Mouse (Mus musculus): ENCODE results near the gene Akap9.
"Not testable (repeated sequence)": the region's sequence is repeated elsewhere in the genome, so short reads cannot be mapped to it uniquely, and the experiment has no call there.

Gene Akap9

GRCm38 (mm10) chr5:4040922-4041321, 113.1 kb downstream of the Akap9 start:
- DNase-seq, result no peak

DNA sequence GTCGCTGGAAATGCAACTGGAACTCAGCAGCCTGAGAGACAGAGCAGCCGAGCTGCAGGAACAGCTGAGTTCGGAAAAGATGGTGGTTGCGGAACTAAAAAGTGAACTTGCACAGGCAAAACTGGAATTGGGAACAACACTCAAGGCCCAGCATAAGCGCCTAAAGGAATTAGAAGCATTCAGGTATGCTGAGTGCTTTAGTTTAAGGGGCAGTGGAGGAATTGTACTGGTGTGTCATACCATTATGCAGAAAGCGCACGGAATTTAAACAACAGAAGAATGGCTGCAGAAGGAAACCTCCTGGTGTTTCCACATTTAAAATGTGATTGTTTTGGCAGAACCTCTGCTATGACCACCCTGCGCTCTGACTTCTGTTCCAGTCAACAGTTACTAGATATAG, 132.5 kb downstream of the Akap9 start:
- no peak for DNase-seq

DNA sequence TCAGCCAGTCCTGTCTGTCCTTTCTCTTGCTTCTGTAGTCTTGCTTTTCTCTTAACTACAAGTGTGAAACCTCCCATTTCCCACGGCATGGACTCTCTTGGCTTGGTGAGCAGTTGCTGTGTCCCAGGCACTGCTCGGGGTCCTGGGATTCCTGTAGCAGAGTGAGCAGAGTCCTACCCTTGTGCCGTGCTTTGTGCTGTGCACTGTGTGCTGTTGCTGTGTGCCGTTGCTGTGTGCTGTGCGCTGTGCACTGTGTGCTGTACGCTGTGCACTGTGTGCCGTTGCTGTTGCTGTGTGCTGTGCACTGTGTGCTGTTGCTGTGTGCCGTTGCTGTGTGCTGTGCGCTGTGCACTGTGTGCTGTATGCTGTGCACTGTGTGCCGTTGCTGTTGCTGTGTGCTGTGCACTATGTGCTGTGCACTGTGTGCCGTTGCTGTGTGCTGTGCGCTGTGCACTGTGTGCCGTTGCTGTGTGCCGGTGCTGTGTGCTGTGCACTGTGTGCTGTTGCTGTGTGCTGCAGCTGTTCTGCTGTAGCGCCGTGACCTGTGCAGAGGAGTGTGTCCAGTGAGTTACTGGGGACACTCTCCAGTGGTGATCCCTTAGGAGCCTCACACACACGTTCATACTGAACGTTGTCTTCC, 138.7 kb downstream of the Akap9 start:
- no peak for DNase-seq

DNA sequence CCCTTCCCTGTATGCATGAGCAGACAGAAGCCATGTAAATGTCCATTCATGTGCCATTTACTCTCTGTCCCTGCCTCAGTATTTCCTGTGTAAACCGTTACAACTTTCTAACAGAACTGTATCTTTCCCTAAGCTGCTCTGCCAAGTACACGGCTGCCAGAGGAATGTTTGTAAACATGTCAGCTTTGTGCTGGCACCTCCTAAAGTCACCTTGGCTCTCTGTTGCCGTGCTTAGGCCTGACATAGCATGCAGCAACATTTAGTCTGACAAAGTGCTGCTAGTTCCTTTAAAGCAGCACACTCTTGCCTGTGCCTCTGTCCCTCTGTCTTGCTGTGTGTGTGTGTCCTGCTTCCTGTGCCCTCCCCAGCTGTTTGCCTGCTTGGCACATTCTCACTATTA, 139.3 kb downstream of the Akap9 start:
- DNase-seq, result no peak

GRCm38 (mm10) chr5:4079086-4079485, 151.2 kb downstream of the Akap9 start:
- no peak for DNase-seq

GRCm38 (mm10) chr5:4080861-4081260, 153.0 kb downstream of the Akap9 start:
- no peak for DNase-seq

- DNase-seq, result no peak
Measured at GRCm38 (mm10) chr5:4081513-4081912, 153.7 kb downstream of the Akap9 start.

GRCm38 (mm10) chr5:4084948-4085347, 157.1 kb downstream of the Akap9 start:
- no peak for DNase-seq

DNA sequence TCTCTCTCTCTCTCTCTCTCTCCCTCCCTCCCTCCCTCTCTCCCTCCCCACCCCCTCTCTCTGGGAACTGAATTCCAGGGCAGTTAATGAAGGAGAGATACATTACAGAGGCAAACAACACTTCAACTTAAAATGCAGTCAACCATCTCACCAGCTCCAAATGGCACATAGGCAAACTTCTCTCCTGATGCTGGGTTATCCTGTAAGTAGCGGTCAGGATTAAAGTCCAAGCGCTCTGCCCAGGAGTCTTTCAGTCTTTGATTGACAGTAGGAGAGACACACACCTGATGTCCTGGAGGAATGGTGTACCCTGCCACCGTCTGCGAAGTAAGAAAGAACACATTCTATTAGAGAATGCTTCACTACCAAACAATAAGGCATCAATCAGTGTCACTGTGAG, 158.5 kb downstream of the Akap9 start:
- no peak for DNase-seq

DNA sequence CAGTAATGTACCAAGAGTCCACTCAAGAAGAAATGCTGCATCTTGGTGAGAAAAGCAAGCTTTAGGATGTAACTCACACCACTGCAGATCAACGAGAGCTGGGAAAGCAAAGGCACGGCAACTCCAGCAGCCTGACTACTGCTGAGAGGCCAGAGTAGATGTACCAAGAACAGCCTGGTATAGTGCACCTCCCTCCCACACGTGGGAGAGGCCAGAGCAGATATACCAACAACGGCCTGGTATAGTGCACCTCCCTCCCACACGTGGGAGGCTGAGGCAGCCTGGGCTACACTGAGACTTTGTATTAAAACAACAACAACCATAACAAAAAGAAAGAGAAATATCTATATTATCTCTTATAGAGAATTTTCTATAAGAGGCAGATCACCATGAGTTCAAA, 160.3 kb downstream of the Akap9 start:
- DNase-seq, result no peak

- no peak for DNase-seq
Measured at GRCm38 (mm10) chr5:4094471-4094870, 166.6 kb downstream of the Akap9 start.

DNA sequence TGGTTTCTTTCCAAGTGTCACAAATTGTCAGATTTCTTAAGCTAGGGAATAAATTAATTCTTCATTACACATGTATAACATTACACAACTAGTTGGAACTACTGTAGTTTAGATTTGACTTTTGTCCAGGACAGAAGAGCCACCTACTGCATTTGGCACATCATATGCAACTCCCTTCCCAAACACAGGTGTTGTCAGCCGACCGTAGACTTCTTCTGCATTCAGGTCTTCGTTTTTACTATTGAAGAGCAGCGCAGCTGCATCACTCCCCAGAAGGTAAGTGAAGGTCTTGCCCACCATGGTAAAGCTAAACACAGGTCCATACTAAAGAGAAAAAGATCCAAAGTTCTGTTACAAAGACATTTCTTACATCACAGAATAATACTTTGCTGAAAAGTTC, 173.2 kb downstream of the Akap9 start:
- DNase-seq, result no peak

GRCm38 (mm10) chr5:4101770-4102169, 173.9 kb downstream of the Akap9 start:
- no peak for DNase-seq

DNA sequence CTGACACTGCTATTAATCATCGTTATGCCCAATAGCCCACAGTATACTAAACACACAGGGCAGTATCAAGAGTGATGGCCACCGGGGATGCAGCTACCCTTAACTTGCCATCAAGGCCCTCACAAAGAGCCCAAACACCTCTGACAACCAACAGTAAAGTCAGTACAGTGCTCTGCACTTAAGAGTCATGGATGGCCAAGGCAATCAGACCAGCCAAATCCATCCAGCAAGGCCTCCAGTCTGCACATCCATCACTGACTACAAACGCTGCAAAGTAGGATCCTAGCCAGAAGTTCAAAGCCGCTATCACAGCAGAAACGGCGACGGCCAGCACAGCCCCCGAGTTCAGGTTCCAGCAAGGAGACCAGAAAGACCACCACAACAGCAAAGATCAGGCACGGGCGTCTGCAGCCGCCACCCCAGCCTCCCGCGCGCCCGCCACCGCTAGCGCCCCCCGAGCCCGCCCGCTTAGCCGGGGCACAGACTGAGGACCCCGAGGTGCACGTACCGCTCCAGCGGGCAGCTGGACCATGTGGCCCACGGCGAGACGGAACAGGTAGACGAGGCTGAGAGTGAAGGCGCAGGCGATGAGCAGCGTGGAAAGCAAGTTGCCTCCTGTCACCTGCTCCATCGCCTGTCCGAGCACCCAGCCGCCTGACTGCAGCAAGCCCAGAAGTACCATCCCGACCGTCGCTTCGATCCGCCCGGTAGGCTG, 175.9 kb downstream of the Akap9 start:
- no peak for DNase-seq

DNA sequence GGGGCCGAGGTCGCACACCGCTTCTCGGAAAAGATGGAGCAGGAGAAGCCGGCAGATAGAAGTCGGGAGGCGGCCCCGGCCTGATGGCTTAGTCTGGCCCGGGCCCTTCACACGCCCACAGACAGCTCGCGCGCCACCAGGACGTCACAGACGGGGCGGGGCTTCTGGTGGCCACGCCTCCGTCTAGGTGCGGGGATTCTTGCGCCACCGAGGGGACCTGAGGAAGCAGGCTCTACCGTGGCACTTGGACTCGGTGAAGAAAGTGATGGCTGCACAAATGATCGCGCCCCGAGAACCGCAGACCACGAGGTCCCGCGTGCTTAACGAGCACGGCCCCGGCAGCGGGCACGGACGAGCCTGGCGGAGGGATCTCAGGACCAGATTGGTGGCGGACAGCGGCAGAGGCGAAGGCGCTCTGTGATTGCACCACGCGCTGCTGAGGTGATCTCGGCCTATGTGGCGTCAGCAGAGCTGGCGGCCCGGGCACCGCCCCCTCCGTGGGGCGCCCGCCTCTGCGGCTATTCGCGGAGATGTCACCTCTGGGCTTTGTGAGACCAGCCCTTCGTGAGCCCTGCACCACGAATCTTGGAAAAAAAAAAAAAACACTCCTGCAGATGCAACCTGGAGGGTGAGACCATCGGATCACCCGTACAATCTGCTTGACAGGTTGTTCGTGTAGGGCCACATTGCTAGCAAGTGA, 176.6 kb downstream of the Akap9 start, which contains the start of gene Cyp51:
Cyp51 (minus strand) TSS at position 406 of the 700 bp plus-strand sequence.
- DNase-seq, result peak; percentile 90

DNA sequence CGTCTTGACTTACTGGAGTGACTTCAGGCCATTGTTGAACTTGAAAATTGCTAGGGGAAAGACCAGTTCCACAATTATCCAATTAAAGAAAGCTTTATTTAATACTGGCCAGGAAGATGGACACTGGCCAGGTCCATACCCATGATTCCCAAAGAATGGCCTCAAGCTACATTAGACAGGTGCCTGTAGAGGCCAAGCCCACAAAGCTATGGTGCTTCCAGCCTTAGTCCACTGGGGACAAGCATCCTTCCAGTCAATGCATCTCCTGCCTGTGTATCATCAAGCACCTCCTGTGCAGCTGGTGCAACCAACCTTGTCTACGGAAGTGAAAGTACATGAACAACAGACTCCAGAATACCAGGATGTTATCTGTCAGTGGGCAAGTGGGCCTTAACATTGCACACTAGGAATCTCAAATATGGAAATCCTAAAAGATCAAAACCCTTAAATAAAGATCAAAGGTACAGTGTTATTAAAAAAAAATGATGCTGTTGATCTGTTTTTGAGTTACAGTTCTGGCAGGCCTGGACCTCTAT, 177.9 kb downstream of the Akap9 start:
- peak; percentile 6 for DNase-seq

DNA sequence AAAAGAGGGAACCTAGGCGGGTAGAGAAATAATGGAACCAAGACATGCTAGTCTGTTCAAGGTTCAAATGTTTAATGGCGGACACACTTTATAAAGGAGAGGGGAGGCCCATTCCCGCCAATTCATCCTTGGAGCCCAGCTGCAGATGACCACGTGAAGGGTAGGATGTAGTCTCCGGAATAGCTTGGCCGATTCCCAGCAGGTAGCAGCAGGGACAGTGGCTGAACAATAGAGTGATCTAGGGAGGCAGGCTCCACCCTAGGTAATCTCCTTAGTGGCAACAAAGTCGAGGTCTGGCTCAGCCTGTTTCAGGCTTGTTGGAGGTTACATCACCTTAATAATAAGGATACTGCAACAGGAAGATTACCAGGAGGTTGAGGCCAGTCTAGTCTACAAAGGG, 179.2 kb downstream of the Akap9 start:
- not testable (repeated sequence) for DNase-seq

- DNase-seq, result no peak
Measured at GRCm38 (mm10) chr5:4112570-4113098, 184.8 kb downstream of the Akap9 start.

Data from cerebellum, adult 11 months (tissue).